Mouse (Mus musculus): Measurements from ENCODE around the gene Cdr1.

DNA sequence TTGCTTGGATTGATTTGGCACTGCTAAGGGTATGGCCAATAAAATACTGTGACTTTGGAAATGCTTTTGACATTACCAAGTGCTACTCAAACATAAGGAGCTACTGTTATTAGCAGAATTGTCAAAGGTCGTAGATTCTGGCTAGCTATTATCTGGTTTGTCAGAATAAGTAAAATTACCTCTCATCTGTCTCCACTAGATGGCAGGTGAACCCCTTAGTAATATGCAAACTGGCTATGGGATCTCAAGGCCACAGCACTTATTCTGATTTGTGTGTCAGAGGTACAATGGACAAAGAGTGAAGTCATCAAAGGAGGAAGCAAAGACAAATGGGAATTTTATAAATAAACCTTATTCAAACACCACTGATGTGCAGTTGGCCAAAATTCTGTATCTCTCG lies 24.1 kb downstream of the Cdr1 start:
- TF ChIP-seq CTCF (IDR thresholded peaks at IDR 0.05; ENCODE audit: extremely low read depth, insufficient read depth, low read length) = no peak
- no peak for TF ChIP-seq POLR2A (IDR thresholded peaks at IDR 0.05; ENCODE audit: extremely low read depth, insufficient read depth, low read length)
